Mouse (Mus musculus) lung, embryonic 16.5 days (tissue): ENCODE data around the gene Mmp8. TPM values are rescaled to one million over a fixed set of nuclear protein-coding genes. Genes with fewer than 3 reads are reported as not detected.
A peak's percentile ranks its signal among the peaks of the same experiment; 100 is the strongest.

Experiments
- ATAC-seq: fragments of 200-750 bp; cut with Nextera tagmentation; 2 replicates; pipeline ENCODE4 v1.8.0; 2017; ENCODE audit warnings: low read depth, mild to moderate bottlenecking, moderate library complexity
- H3K27ac ChIP-seq: fragments of 300-500 bp; sonication (generic); 2 replicates; pipeline ENCODE4 v1.5.1; 2014; ENCODE audit warnings: mild to moderate bottlenecking, control low read depth, low read length
- H3K27me3 ChIP-seq: fragments of 300-500 bp; sonication (generic); 2 replicates; pipeline ENCODE4 v1.6.1; 2014; ENCODE audit warnings: low read depth, low read length, mixed read lengths; ENCODE audit not compliant: control insufficient read depth, insufficient read depth
- H3K36me3 ChIP-seq: fragments of 300-500 bp; sonication (generic); 2 replicates; pipeline ENCODE4 v1.6.1; 2014; ENCODE audit warnings: low read length; ENCODE audit not compliant: control insufficient read depth, insufficient read depth
- H3K4me1 ChIP-seq: fragments of 300-500 bp; sonication (generic); replicated peaks from 2 replicates; pipeline ENCODE4 v1.6.1; 2014; ENCODE audit warnings: low read length, mixed read lengths; ENCODE audit not compliant: control insufficient read depth, insufficient read depth
- H3K4me2 ChIP-seq: fragments of 300-500 bp; sonication (generic); 2 replicates; pipeline ENCODE4 v1.6.1; 2014; ENCODE audit warnings: low read depth, low read length, control low read depth
- H3K4me3 ChIP-seq: fragments of 300-500 bp; sonication (generic); 2 replicates; pipeline ENCODE4 v1.5.1; 2014; ENCODE audit warnings: mild to moderate bottlenecking, low read length, control low read depth
- H3K9ac ChIP-seq: fragments of 300-500 bp; sonication (generic); 2 replicates; pipeline ENCODE4 v1.6.1; 2014; ENCODE audit warnings: low read length, control low read depth
- H3K9me3 ChIP-seq: fragments of 300-500 bp; sonication (generic); 2 replicates; pipeline ENCODE4 v1.6.1; 2016; ENCODE audit warnings: low read length; ENCODE audit not compliant: control insufficient read depth
- WGBS: fragments of 180-500 bp; shearing (Covaris S2); extraction: QIAGEN DNeasy Blood & Tissue Kit; methylation state at CpG from one replicate; pipeline ENCODE4 v1.1.7; 2014; 5-methylcytosine and 5-hydroxymethylcytosine counted together
- polyA plus RNA-seq: library from polyadenylated mRNA; unstranded; fragments of >200 nt; fragmentation: Nextera tagmentation; extraction: Ambion mirVana; gene quantifications from 2 replicates; pipeline ENCODE4 v1.2.1, GENCODE M21; 2015

Mmp8 gene
- polyA plus RNA-seq = 2.0 and 2.1 TPM in 2 replicates

GRCm38 (mm10) chr9:7558221-7559017 lies at the start of gene Mmp8:
Mmp8 (plus strand) TSS chr9:7558456.
- Histone ChIP-seq H3K27me3 (no peaks in the 10 kb centered on the region), H3K4me2 (no peak within 1 kb of the TSS), H3K27ac (no peak within 1 kb of the TSS), H3K36me3 (no peaks in the 10 kb centered on the region), H3K4me1 (0 out of 2 replicates have a peak, but pooled peaks cover 2% of the 10 kb centered on the region), H3K9ac (no peak within 1 kb of the TSS), H3K9me3 (no peaks in the 10 kb centered on the region), H3K4me3 (no peak within 1 kb of the TSS)
- ATAC-seq = peak; percentile 85
- 52% methylated on average over 8 of the region's 8 CpGs for WGBS

- H3K36me3 ChIP-seq = no peaks in the 10 kb centered on the region
- H3K4me3 ChIP-seq = no peak overlapping the region
- no peaks in the 10 kb centered on the region for H3K27me3 ChIP-seq
- H3K4me1 ChIP-seq = no peaks in the 10 kb centered on the region
- no peak overlapping the region for H3K9ac ChIP-seq
- H3K9me3 ChIP-seq = no peaks in the 10 kb centered on the region
- ATAC-seq = no peak
- no peak overlapping the region for H3K4me2 ChIP-seq
- whole genome bisulfite sequencing = 52% methylated on average over 10 of the region's 10 CpGs
- H3K27ac ChIP-seq = no peak overlapping the region
Observed at GRCm38 (mm10) chr9:7509619-7510233, 48.5 kb upstream of the Mmp8 start.

GRCm38 (mm10) chr9:7517944-7518571 lies 40.2 kb upstream of the Mmp8 start:
- no peak overlapping the region for H3K9ac ChIP-seq
- no peak overlapping the region for H3K4me3 ChIP-seq
- no peaks in the 10 kb centered on the region for H3K4me1 ChIP-seq
- 63% methylated on average over 4 of the region's 4 CpGs for WGBS
- H3K9me3 ChIP-seq = no peaks in the 10 kb centered on the region
- no peaks in the 10 kb centered on the region for H3K27me3 ChIP-seq
- no peak overlapping the region for H3K27ac ChIP-seq
- no peaks in the 10 kb centered on the region for H3K36me3 ChIP-seq
- H3K4me2 ChIP-seq = no peak overlapping the region
- ATAC-seq = no peak

GRCm38 (mm10) chr9:7526255-7526940 lies 31.9 kb upstream of the Mmp8 start:
- H3K27ac ChIP-seq = no peak overlapping the region
- H3K4me3 ChIP-seq = no peak overlapping the region
- H3K9me3 ChIP-seq = no peaks in the 10 kb centered on the region
- no peaks in the 10 kb centered on the region for H3K36me3 ChIP-seq
- H3K9ac ChIP-seq = no peak overlapping the region
- no peak overlapping the region for H3K4me2 ChIP-seq
- no peak for ATAC-seq
- H3K4me1 ChIP-seq = no peaks in the 10 kb centered on the region
- 59% methylated on average over 4 of the region's 4 CpGs for WGBS
- no peaks in the 10 kb centered on the region for H3K27me3 ChIP-seq

GRCm38 (mm10) chr9:7542763-7543162 lies 15.5 kb upstream of the Mmp8 start:
- ATAC-seq = no peak
- Histone ChIP-seq H3K27ac (no peak overlapping the region), H3K36me3 (no peaks in the 10 kb centered on the region), H3K9ac (no peak overlapping the region), H3K9me3 (no peaks in the 10 kb centered on the region), H3K4me2 (no peak overlapping the region), H3K4me1 (peaks cover 2% of the 10 kb centered on the region; the same call in 1 of the 2 replicates), H3K27me3 (no peaks in the 10 kb centered on the region), H3K4me3 (no peak overlapping the region)

- Histone ChIP-seq H3K27ac (no peak overlapping the region; the same call in 1 of the 2 replicates), H3K27me3 (no peaks in the 10 kb centered on the region), H3K4me1 (peaks cover 2% of the 10 kb centered on the region; the same call in 1 of the 2 replicates), H3K36me3 (no peaks in the 10 kb centered on the region), H3K4me2 (no peak overlapping the region), H3K9me3 (no peaks in the 10 kb centered on the region), H3K9ac (no peak overlapping the region), H3K4me3 (no peak overlapping the region)
- 37% methylated on average over 1 of the region's 1 CpGs for WGBS
- peak; percentile 39 for ATAC-seq
Observed at GRCm38 (mm10) chr9:7544923-7545457, 13.3 kb upstream of the Mmp8 start.

- peaks cover 2% of the 10 kb centered on the region; the same call in 1 of the 2 replicates for H3K4me1 ChIP-seq
- ATAC-seq = peak; percentile 98
- H3K27ac ChIP-seq = no peak overlapping the region
- 26% methylated on average over 1 of the region's 1 CpGs for WGBS
- no peak overlapping the region for H3K9ac ChIP-seq
- H3K36me3 ChIP-seq = no peaks in the 10 kb centered on the region
- H3K27me3 ChIP-seq = no peaks in the 10 kb centered on the region
- no peak overlapping the region for H3K4me3 ChIP-seq
- H3K4me2 ChIP-seq = no peak overlapping the region
- H3K9me3 ChIP-seq = no peaks in the 10 kb centered on the region
Observed at GRCm38 (mm10) chr9:7545471-7545870, 12.8 kb upstream of the Mmp8 start.

GRCm38 (mm10) chr9:7545920-7546319 lies 12.3 kb upstream of the Mmp8 start:
- WGBS = 75% methylated on average over 7 of the region's 7 CpGs
- peaks cover 2% of the 10 kb centered on the region; the same call in 1 of the 2 replicates for H3K4me1 ChIP-seq
- H3K4me2 ChIP-seq = no peak overlapping the region
- H3K36me3 ChIP-seq = no peaks in the 10 kb centered on the region
- peak overlapping the region; percentile 57; the same call in 1 of the 2 replicates for H3K27ac ChIP-seq
- no peaks in the 10 kb centered on the region for H3K9me3 ChIP-seq
- no peak overlapping the region for H3K4me3 ChIP-seq
- H3K9ac ChIP-seq = no peak overlapping the region
- ATAC-seq = peak; percentile 48; the same call in 1 of the 2 replicates
- H3K27me3 ChIP-seq = no peaks in the 10 kb centered on the region
